Mouse (Mus musculus): ENCODE results near the gene Ctnna2.

Gene Ctnna2

GRCm38 (mm10) chr6:77582568-77582967, 396.9 kb downstream of the Ctnna2 start:
- in situ Hi-C loops (cut with MboI): no loop called here

GRCm38 (mm10) chr6:77580926-77581325, 398.6 kb downstream of the Ctnna2 start:
- in situ Hi-C loops (cut with MboI): no loop called here

- in situ Hi-C loops (cut with MboI): no loop called here
Measured at GRCm38 (mm10) chr6:77578612-77579011, 400.9 kb downstream of the Ctnna2 start.

- in situ Hi-C loops (cut with MboI): no loop called here
Measured at GRCm38 (mm10) chr6:77577585-77577984, 401.9 kb downstream of the Ctnna2 start.

- in situ Hi-C loops (cut with MboI): no loop called here
Measured at GRCm38 (mm10) chr6:77572614-77573013, 406.9 kb downstream of the Ctnna2 start.

- in situ Hi-C loops (cut with MboI): no loop called here
Measured at GRCm38 (mm10) chr6:77569851-77570250, 409.6 kb downstream of the Ctnna2 start.

GRCm38 (mm10) chr6:77556181-77556580, 423.3 kb downstream of the Ctnna2 start:
- in situ Hi-C loops (cut with MboI): no loop called here

GRCm38 (mm10) chr6:77537055-77537807, 442.3 kb downstream of the Ctnna2 start:
- in situ Hi-C loops (cut with MboI): no loop called here

GRCm38 (mm10) chr6:77527636-77528035, 451.9 kb downstream of the Ctnna2 start:
- in situ Hi-C loops (cut with MboI): no loop called here

- in situ Hi-C loops (cut with MboI): no loop called here
Measured at GRCm38 (mm10) chr6:77521836-77522235, 457.7 kb downstream of the Ctnna2 start.

GRCm38 (mm10) chr6:77516515-77516914, 463.0 kb downstream of the Ctnna2 start:
- in situ Hi-C loops (cut with MboI): no loop called here

- in situ Hi-C loops (cut with MboI): no loop called here
Measured at GRCm38 (mm10) chr6:77511805-77512204, 467.7 kb downstream of the Ctnna2 start.

- in situ Hi-C loops (cut with MboI): no loop called here
Measured at GRCm38 (mm10) chr6:77491721-77492120, 487.8 kb downstream of the Ctnna2 start.

GRCm38 (mm10) chr6:77486658-77487057, 492.8 kb downstream of the Ctnna2 start:
- in situ Hi-C loops (cut with MboI): no loop called here

- in situ Hi-C loops (cut with MboI): no loop called here
Measured at GRCm38 (mm10) chr6:77482081-77482480, 497.4 kb downstream of the Ctnna2 start.

GRCm38 (mm10) chr6:77475354-77475753, 504.1 kb downstream of the Ctnna2 start:
- in situ Hi-C loops (cut with MboI): no loop called here

- in situ Hi-C loops (cut with MboI): no loop called here
Measured at GRCm38 (mm10) chr6:77473256-77473655, 506.2 kb downstream of the Ctnna2 start.

- in situ Hi-C loops (cut with MboI): no loop called here
Measured at GRCm38 (mm10) chr6:77468058-77468457, 511.4 kb downstream of the Ctnna2 start.

- in situ Hi-C loops (cut with MboI): no loop called here
Measured at GRCm38 (mm10) chr6:77462737-77463136, 516.8 kb downstream of the Ctnna2 start.

GRCm38 (mm10) chr6:77457919-77458318, 521.6 kb downstream of the Ctnna2 start:
- in situ Hi-C loops (cut with MboI): no loop called here

GRCm38 (mm10) chr6:77446861-77447260, 532.6 kb downstream of the Ctnna2 start:
- in situ Hi-C loops (cut with MboI): no loop called here

GRCm38 (mm10) chr6:77443906-77444305, 535.6 kb downstream of the Ctnna2 start:
- in situ Hi-C loops (cut with MboI): no loop called here

- in situ Hi-C loops (cut with MboI): no loop called here
Measured at GRCm38 (mm10) chr6:77441051-77441450, 538.4 kb downstream of the Ctnna2 start.

GRCm38 (mm10) chr6:77430381-77430780, 549.1 kb downstream of the Ctnna2 start:
- in situ Hi-C loops (cut with MboI): no loop called here

All from mature B cell (primary cell).